In genomic region chr11:11856959-11857358, GRCm38 (mm10) we compare ENCODE assay signal across 16 mouse cellular contexts. TPM values are rescaled to one million over a fixed set of nuclear protein-coding genes. Genes with fewer than 3 reads are reported as not detected.
DNase-seq lines count a peak whose midpoint lies in the region; ATAC-seq lines count a peak whose summit lies in the region.
"Had no signal": no experiment of that assay in that cellular context is flagged by ENCODE, and none has a peak within 500 bp of the region (broad histone marks: within the 10 kb centered on the region; RNA-seq: fewer than 3 reads in every experiment).

No protein-coding gene starts in this region.

- H3K27me3 ChIP-seq in heart, embryonic 10.5 days (ENCODE audit: insufficient read depth, poor library complexity, severe bottlenecking): no peaks in the 10 kb centered on the region
- no peaks in the 10 kb centered on the region for H3K27me3 ChIP-seq in kidney, embryonic 16.5 days (ENCODE audit: insufficient read depth, low read length)
- no peaks in the 10 kb centered on the region for H3K27me3 ChIP-seq in embryonic facial prominence, embryonic 14.5 days (replicated peaks; ENCODE audit: control insufficient read depth, insufficient read depth, low read length)
- H3K27me3 ChIP-seq: heart, embryonic 12.5 days had no signal

- WGBS in heart, embryonic 10.5 days: 83% methylated on average over 3 of the region's 3 CpGs
- WGBS in kidney, embryonic 16.5 days: 88% methylated on average over 3 of the region's 3 CpGs
- 67% methylated on average over 3 of the region's 3 CpGs for WGBS in embryonic facial prominence, embryonic 14.5 days

- no peak overlapping the region for H3K4me3 ChIP-seq in heart, embryonic 10.5 days
- H3K4me3 ChIP-seq in kidney, embryonic 16.5 days (ENCODE audit: low read length): no peak overlapping the region
- no peak overlapping the region for H3K4me3 ChIP-seq in embryonic facial prominence, embryonic 14.5 days (ENCODE audit: low read depth, low read length)
- H3K4me3 ChIP-seq: heart, embryonic 12.5 days; midbrain, embryonic 10.5 days had no signal

- intact Hi-C loops in heart, postnatal 36 days (cut with DNase I): no loop called here

- H3K4me1 ChIP-seq in heart, embryonic 10.5 days: peaks cover 23% of the 10 kb centered on the region
- peaks cover 19% of the 10 kb centered on the region for H3K4me1 ChIP-seq in kidney, embryonic 16.5 days (ENCODE audit: insufficient read depth, low read length)
- peaks cover 16% of the 10 kb centered on the region for H3K4me1 ChIP-seq in embryonic facial prominence, embryonic 14.5 days (ENCODE audit: control insufficient read depth, insufficient read depth, low read length)

- peaks cover 3% of the 10 kb centered on the region; the same call in 1 of the 2 replicates for H3K9me3 ChIP-seq in heart, embryonic 10.5 days
- peaks cover 4% of the 10 kb centered on the region; the same call in 1 of the 2 replicates for H3K9me3 ChIP-seq in kidney, embryonic 16.5 days (ENCODE audit: low read length)
- H3K9me3 ChIP-seq in embryonic facial prominence, embryonic 14.5 days (ENCODE audit: control insufficient read depth, low read length): peaks cover 4% of the 10 kb centered on the region; the same call in 1 of the 2 replicates

- H3K9ac ChIP-seq in kidney, embryonic 16.5 days (replicated peaks; ENCODE audit: low read length): no peak overlapping the region
- no peak overlapping the region for H3K9ac ChIP-seq in embryonic facial prominence, embryonic 14.5 days (ENCODE audit: low read depth, low read length)
- H3K9ac ChIP-seq: heart, embryonic 12.5 days had no signal

- no peak for DNase-seq in heart, embryonic 10.5 days (ENCODE audit: low spot score)
- no peak for DNase-seq in heart, postnatal 36 days
- no peak for DNase-seq in kidney, adult 9 months
- DNase-seq in embryonic facial prominence, embryonic 14.5 days (ENCODE audit: low spot score): peak; percentile 71
- DNase-seq in skeletal muscle tissue, adult 2 months (ENCODE audit: low read depth, low spot score): peak; percentile 60
- no peak for DNase-seq in lung, postnatal 4 days
- DNase-seq in thymus, adult 18-20 months: no peak
- DNase-seq: adrenal gland, adult 8-10 months; cerebellum, adult 11-12 months; gastrocnemius, postnatal 10 days; kidney, postnatal 36 days; layer of hippocampus, postnatal 36 days had no signal

- no peak overlapping the region for H3K4me2 ChIP-seq in kidney, embryonic 16.5 days (replicated peaks; ENCODE audit: low read depth, low read length)
- no peak overlapping the region for H3K4me2 ChIP-seq in embryonic facial prominence, embryonic 14.5 days (ENCODE audit: low read depth, low read length)
- H3K4me2 ChIP-seq: heart, embryonic 12.5 days had no signal

- peak overlapping the region; percentile 85; the same call in 1 of the 2 replicates for H3K27ac ChIP-seq in heart, embryonic 10.5 days
- peak overlapping the region; percentile 69; the same call in 1 of the 2 replicates for H3K27ac ChIP-seq in kidney, embryonic 16.5 days (ENCODE audit: low read length)
- H3K27ac ChIP-seq in embryonic facial prominence, embryonic 14.5 days (replicated peaks; ENCODE audit: low read depth, low read length): peak overlapping the region; percentile 87; the same call in 1 of the 2 replicates

- peaks cover 6% of the 10 kb centered on the region; the same call in 1 of the 2 replicates for H3K36me3 ChIP-seq in heart, embryonic 10.5 days
- no peaks in the 10 kb centered on the region for H3K36me3 ChIP-seq in kidney, embryonic 16.5 days (ENCODE audit: insufficient read depth, low read length)
- H3K36me3 ChIP-seq in embryonic facial prominence, embryonic 14.5 days (ENCODE audit: control insufficient read depth, insufficient read depth, low read length): no peaks in the 10 kb centered on the region

- ATAC-seq in kidney, embryonic 16.5 days (ENCODE audit: low FRiP score, low TSS enrichment): no peak
- ATAC-seq in embryonic facial prominence, embryonic 14.5 days (ENCODE audit: low read depth): no peak

RNA-seq across cellular contexts. Expression of gene Ddc, which starts 41.0 kb away (rescaled TPM):
- polyA plus RNA-seq in heart, embryonic 10.5 days (2016; fragmentation: Nextera tagmentation; extraction: Ambion mirVana): 34.5 and 42.8 TPM in 2 replicates
- total RNA-seq in heart, postnatal 36 days (2021): 1 to 10 TPM; 2.1 to 2.4 TPM
- polyA plus RNA-seq in kidney, embryonic 16.5 days (2015; fragmentation: Nextera tagmentation; extraction: Ambion mirVana): 12.6 and 13.2 TPM in 2 replicates
- 32.5 and 48.4 TPM in 2 replicates for polyA plus RNA-seq in embryonic facial prominence, embryonic 14.5 days (2014; fragmentation: Nextera tagmentation; extraction: Ambion mirVana)
- total RNA-seq: monocyte, adult 5-6 weeks had no signal

RNA-seq across cellular contexts. Expression of gene Fignl1, which starts 48.2 kb away (rescaled TPM):
- polyA plus RNA-seq in heart, embryonic 10.5 days (2016; fragmentation: Nextera tagmentation; extraction: Ambion mirVana): 94.9 and 96.4 TPM in 2 replicates
- 1 to 10 TPM in 1 of 2 experiments, under 1 TPM in 1; 0.81 to 1.8 TPM for total RNA-seq in heart, postnatal 36 days (2021)
- polyA plus RNA-seq in kidney, embryonic 16.5 days (2015; fragmentation: Nextera tagmentation; extraction: Ambion mirVana): 66.9 and 69.5 TPM in 2 replicates
- 45.5 and 55.6 TPM in 2 replicates for polyA plus RNA-seq in embryonic facial prominence, embryonic 14.5 days (2014; fragmentation: Nextera tagmentation; extraction: Ambion mirVana)

Comparison
In these comparisons a context has a peak if more than half of its experiments do, and no peak if none do; other contexts are left out.
1. DNase-seq: peak in embryonic facial prominence, embryonic 14.5 days (single experiment) and skeletal muscle tissue, adult 2 months (single experiment); none in heart, embryonic 10.5 days (single experiment), heart, postnatal 36 days (0 of 2), kidney, adult 9 months (single experiment), lung, postnatal 4 days (0 of 2) and thymus, adult 18-20 months (0 of 2).
2. Peak in every context shown above with its lines, with median percentiles within 50 percentile points of each other: H3K27ac ChIP-seq.